ENCODE assay signal across 11 mouse cellular contexts in genomic region chr5:114591151-114591561, GRCm38 (mm10). TPM values are rescaled to one million over a fixed set of nuclear protein-coding genes. Genes with fewer than 3 reads are reported as not detected.
DNase-seq lines count a peak whose midpoint lies in the region; ATAC-seq and TF ChIP-seq lines count a peak whose summit lies in the region.
"Had no signal": no experiment of that assay in that cellular context is flagged by ENCODE, and none has a peak within 500 bp of the region (broad histone marks: within the 10 kb centered on the region; RNA-seq: fewer than 3 reads in every experiment).

No protein-coding gene starts in this region.

- H3K9me3 ChIP-seq in heart, embryonic 13.5 days = no peaks in the 10 kb centered on the region
- H3K9me3 ChIP-seq in stomach, embryonic 15.5 days = no peaks in the 10 kb centered on the region
- no peaks in the 10 kb centered on the region for H3K9me3 ChIP-seq in stomach, postnatal 0 days (ENCODE audit: control insufficient read depth, low read length)
- H3K9me3 ChIP-seq in liver, embryonic 12.5 days (replicated peaks) = no peaks in the 10 kb centered on the region
- H3K9me3 ChIP-seq: hindbrain, embryonic 15.5 days had no signal

- no peaks in the 10 kb centered on the region for H3K36me3 ChIP-seq in heart, embryonic 13.5 days
- H3K36me3 ChIP-seq in stomach, embryonic 15.5 days = no peaks in the 10 kb centered on the region
- H3K36me3 ChIP-seq in stomach, postnatal 0 days (ENCODE audit: control insufficient read depth, insufficient read depth, low read length) = no peaks in the 10 kb centered on the region
- no peaks in the 10 kb centered on the region for H3K36me3 ChIP-seq in liver, embryonic 12.5 days
- H3K36me3 ChIP-seq: hindbrain, embryonic 15.5 days had no signal

- 0 out of 2 replicates have a peak overlapping the region, but pooled peaks have one; percentile 30 for H3K27ac ChIP-seq in heart, embryonic 13.5 days (replicated peaks)
- peak overlapping the region; percentile 18; the same call in 1 of the 2 replicates for H3K27ac ChIP-seq in stomach, embryonic 15.5 days
- no peak overlapping the region for H3K27ac ChIP-seq in stomach, postnatal 0 days (replicated peaks)
- peak overlapping the region; percentile 26; the same call in 1 of the 2 replicates for H3K27ac ChIP-seq in liver, embryonic 12.5 days

- DNase-seq in heart, adult 11 months = no peak
- no peak for DNase-seq in stomach, postnatal 0 days (ENCODE audit: low spot score)
- DNase-seq in gastrocnemius, postnatal 10 days = no peak
- DNase-seq in embryo, embryonic 10 days (ENCODE audit: low spot score) = no peak
- no peak for DNase-seq in cerebellum, adult 11-12 months
- DNase-seq: left cerebral cortex, postnatal 4 days had no signal

- TF ChIP-seq CTCF in stomach, postnatal 0 days (IDR thresholded peaks at IDR 0.05; ENCODE audit: low read depth) = no peak

- H3K27me3 ChIP-seq in heart, embryonic 13.5 days (replicated peaks) = peaks cover 43% of the 10 kb centered on the region
- H3K27me3 ChIP-seq in stomach, embryonic 15.5 days (replicated peaks) = no peaks in the 10 kb centered on the region
- H3K27me3 ChIP-seq in stomach, postnatal 0 days (ENCODE audit: control insufficient read depth, insufficient read depth, low read length) = no peaks in the 10 kb centered on the region
- H3K27me3 ChIP-seq in liver, embryonic 12.5 days (replicated peaks) = peaks cover 42% of the 10 kb centered on the region

- no peak for ATAC-seq in heart, embryonic 13.5 days (ENCODE audit: extremely low read depth, insufficient number of reproducible peaks, low FRiP score, low TSS enrichment)
- ATAC-seq in stomach, embryonic 15.5 days (ENCODE audit: insufficient read depth, low FRiP score, low read depth) = no peak
- ATAC-seq in stomach, postnatal 0 days (ENCODE audit: low FRiP score, low TSS enrichment) = no peak
- peak; percentile 38; the same call in 1 of the 2 replicates for ATAC-seq in liver, embryonic 12.5 days

- H3K4me2 ChIP-seq in heart, embryonic 13.5 days = peak overlapping the region; percentile 33
- peak overlapping the region; percentile 15; the same call in 1 of the 2 replicates for H3K4me2 ChIP-seq in stomach, embryonic 15.5 days
- no peak overlapping the region for H3K4me2 ChIP-seq in stomach, postnatal 0 days (replicated peaks; ENCODE audit: low read depth)
- H3K4me2 ChIP-seq in liver, embryonic 12.5 days = peak overlapping the region; percentile 44
- H3K4me2 ChIP-seq: hindbrain, embryonic 15.5 days had no signal

- H3K9ac ChIP-seq in heart, embryonic 13.5 days = no peak overlapping the region
- no peak overlapping the region for H3K9ac ChIP-seq in stomach, embryonic 15.5 days
- no peak overlapping the region for H3K9ac ChIP-seq in stomach, postnatal 0 days (ENCODE audit: low read length)
- H3K9ac ChIP-seq in liver, embryonic 12.5 days = no peak overlapping the region
- H3K9ac ChIP-seq: hindbrain, embryonic 15.5 days had no signal

- peaks cover 59% of the 10 kb centered on the region for H3K4me1 ChIP-seq in heart, embryonic 13.5 days
- H3K4me1 ChIP-seq in stomach, embryonic 15.5 days = peaks cover 75% of the 10 kb centered on the region
- H3K4me1 ChIP-seq in stomach, postnatal 0 days (replicated peaks; ENCODE audit: control insufficient read depth, insufficient read depth) = peaks cover 6% of the 10 kb centered on the region; the same call in 1 of the 2 replicates
- H3K4me1 ChIP-seq in liver, embryonic 12.5 days = peaks cover 75% of the 10 kb centered on the region

- TF ChIP-seq EP300 in stomach, postnatal 0 days (optimal IDR thresholded peaks at IDR 0.05) = no peak

- no peak overlapping the region for H3K4me3 ChIP-seq in heart, embryonic 13.5 days
- H3K4me3 ChIP-seq in stomach, embryonic 15.5 days (replicated peaks) = no peak overlapping the region
- no peak overlapping the region for H3K4me3 ChIP-seq in stomach, postnatal 0 days (ENCODE audit: low read depth, low read length)
- H3K4me3 ChIP-seq in liver, embryonic 12.5 days = no peak overlapping the region
- H3K4me3 ChIP-seq: hindbrain, embryonic 15.5 days had no signal

- WGBS in heart, embryonic 13.5 days = 3% methylated on average over 15 of the region's 15 CpGs
- 26% methylated on average over 15 of the region's 15 CpGs for WGBS in stomach, embryonic 15.5 days
- 30% methylated on average over 15 of the region's 15 CpGs for WGBS in stomach, postnatal 0 days
- 4% methylated on average over 15 of the region's 15 CpGs for WGBS in liver, embryonic 12.5 days (ENCODE audit: insufficient replicate concordance)

RNA-seq across cellular contexts. Expression of gene Fam222a, which starts 23.3 kb away (rescaled TPM):
- 0.59 and 0.79 TPM in 2 replicates for polyA plus RNA-seq in heart, embryonic 13.5 days (2015; fragmentation: Nextera tagmentation; extraction: Ambion mirVana)
- 2.9 and 3.8 TPM in 2 replicates for polyA plus RNA-seq in stomach, embryonic 15.5 days (2015; fragmentation: Nextera tagmentation; extraction: Ambion mirVana)
- polyA plus RNA-seq in stomach, postnatal 0 days (2015; fragmentation: Nextera tagmentation; extraction: Ambion mirVana) = 0.79 and 0.98 TPM in 2 replicates
- 1.3 and 1.4 TPM in 2 replicates for polyA plus RNA-seq in liver, embryonic 12.5 days (2016; fragmentation: Nextera tagmentation; extraction: Ambion mirVana)
- total RNA-seq in gastrocnemius, postnatal 10 days (2021) = 1 to 10 TPM; 1.5 to 1.8 TPM
- total RNA-seq: CH12.LX had no signal
